8 mouse cellular contexts compared by ENCODE assay signal in the genomic region with DNA sequence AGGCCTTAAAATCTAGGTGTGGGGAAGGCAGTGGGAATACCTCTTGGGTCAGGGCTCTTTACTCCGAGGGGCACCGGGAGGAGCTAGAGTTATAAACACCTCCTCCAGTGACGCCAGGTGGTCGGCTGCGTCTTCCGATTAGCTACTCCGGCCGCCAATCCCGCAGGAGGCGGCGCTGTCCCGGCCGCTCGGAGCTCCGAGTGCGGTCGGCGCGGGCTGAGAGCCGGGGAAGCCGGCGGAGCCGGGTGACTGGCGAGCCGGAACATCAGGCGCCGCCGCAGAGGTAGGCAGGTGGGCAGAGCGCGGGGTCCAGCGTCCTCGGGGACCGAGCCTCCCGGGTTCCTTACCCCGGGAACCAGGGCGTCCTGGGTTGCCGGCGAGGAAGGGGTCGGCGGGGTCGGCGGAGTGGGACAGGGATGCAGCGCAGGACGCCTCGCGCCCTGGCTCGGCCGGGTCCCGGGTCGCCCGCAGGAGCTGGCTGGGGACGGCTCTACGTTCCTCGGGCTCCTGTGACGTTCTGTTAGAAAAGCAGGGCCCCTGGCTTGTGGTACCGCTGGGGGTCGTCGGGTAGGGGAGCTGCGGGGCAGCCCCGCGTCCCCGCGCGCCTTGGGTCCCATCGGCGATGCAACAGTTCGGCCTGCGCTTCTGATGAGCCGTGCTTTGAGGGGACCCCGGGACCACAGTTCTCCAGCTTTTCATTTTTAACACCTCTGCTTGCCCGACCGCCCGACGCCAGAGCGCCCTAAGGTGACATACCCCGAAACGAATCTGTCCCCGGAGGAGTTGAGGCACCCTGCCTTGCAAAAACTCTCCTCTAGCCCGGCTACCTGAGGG. TPM values are rescaled to one million over a fixed set of nuclear protein-coding genes. Genes with fewer than 3 reads are reported as not detected.
DNase-seq lines count a peak whose midpoint lies in the region; ATAC-seq and TF ChIP-seq lines count a peak whose summit lies in the region.

Plekhh2 (plus strand) TSS at position 214 of the 834 bp plus-strand sequence.

- peak; percentile 93 for ATAC-seq in forebrain, embryonic 12.5 days (ENCODE audit: low FRiP score)
- peak; percentile 88 for ATAC-seq in heart, embryonic 15.5 days (replicated peaks; ENCODE audit: insufficient number of reproducible peaks, insufficient read depth, low FRiP score, low read depth)
- ATAC-seq in liver, embryonic 12.5 days: peak; percentile 55

- under 1% methylated on average over 78 of the region's 79 CpGs for WGBS in forebrain, embryonic 12.5 days
- WGBS in heart, embryonic 15.5 days: under 1% methylated on average over 78 of the region's 79 CpGs
- under 1% methylated on average over 79 of the region's 79 CpGs for WGBS in liver, embryonic 12.5 days (ENCODE audit: insufficient replicate concordance)

- TF ChIP-seq POLR2A in brain, embryonic 14.5 days (IDR thresholded peaks at IDR 0.05; ENCODE audit: borderline replicate concordance, extremely low read depth, insufficient read depth, insufficient read length, poor library complexity, severe bottlenecking): peak; percentile 56

- peaks cover 23% of the 10 kb centered on the region for H3K4me1 ChIP-seq in forebrain, embryonic 12.5 days
- peaks cover 26% of the 10 kb centered on the region for H3K4me1 ChIP-seq in heart, embryonic 15.5 days (replicated peaks)
- H3K4me1 ChIP-seq in liver, embryonic 12.5 days: 0 out of 2 replicates have a peak, but pooled peaks cover 5% of the 10 kb centered on the region

- H3K4me3 ChIP-seq in forebrain, embryonic 12.5 days (replicated peaks): peak within 1 kb of the TSS; percentile 75
- peak within 1 kb of the TSS; percentile 73 for H3K4me3 ChIP-seq in heart, embryonic 15.5 days
- peak within 1 kb of the TSS; percentile 49 for H3K4me3 ChIP-seq in liver, embryonic 12.5 days

- H3K27me3 ChIP-seq in forebrain, embryonic 12.5 days: peaks cover 10% of the 10 kb centered on the region; the same call in 1 of the 2 replicates
- H3K27me3 ChIP-seq in heart, embryonic 15.5 days: peaks cover 7% of the 10 kb centered on the region; the same call in 1 of the 2 replicates
- peaks cover 45% of the 10 kb centered on the region for H3K27me3 ChIP-seq in liver, embryonic 12.5 days (replicated peaks)

- peak within 1 kb of the TSS; percentile 91 for H3K4me2 ChIP-seq in forebrain, embryonic 12.5 days
- peak within 1 kb of the TSS; percentile 99 for H3K4me2 ChIP-seq in heart, embryonic 15.5 days
- peak within 1 kb of the TSS; percentile 73 for H3K4me2 ChIP-seq in liver, embryonic 12.5 days

- no peak for TF ChIP-seq CTCF in brain, embryonic 14.5 days (IDR thresholded peaks at IDR 0.05; ENCODE audit: borderline replicate concordance, extremely low read depth, insufficient read depth, insufficient read length)

- H3K27ac ChIP-seq in forebrain, embryonic 12.5 days: peak within 1 kb of the TSS; percentile 32; the same call in 1 of the 2 replicates
- peak within 1 kb of the TSS; percentile 67 for H3K27ac ChIP-seq in heart, embryonic 15.5 days
- H3K27ac ChIP-seq in liver, embryonic 12.5 days: peak within 1 kb of the TSS; percentile 14; the same call in 1 of the 2 replicates

- H3K9ac ChIP-seq in forebrain, embryonic 12.5 days: peak within 1 kb of the TSS; percentile 70
- peak within 1 kb of the TSS; percentile 71 for H3K9ac ChIP-seq in heart, embryonic 15.5 days
- H3K9ac ChIP-seq in liver, embryonic 12.5 days: peak within 1 kb of the TSS; percentile 57

- no peaks in the 10 kb centered on the region for H3K9me3 ChIP-seq in forebrain, embryonic 12.5 days
- no peaks in the 10 kb centered on the region for H3K9me3 ChIP-seq in heart, embryonic 15.5 days (replicated peaks)
- no peaks in the 10 kb centered on the region for H3K9me3 ChIP-seq in liver, embryonic 12.5 days (replicated peaks)

- DNase-seq in B cell, adult 2 months: peak; percentile 4 to 11
- DNase-seq in brain, embryonic 14.5 days (ENCODE audit: low read depth): peak; percentile 94
- DNase-seq in kidney, postnatal 10 days: peak; percentile 93
- DNase-seq in neural tube, embryonic 10.5 days (ENCODE audit: extremely low spot score, low spot score): peak; percentile 86
- peak; percentile 82 for DNase-seq in testis, postnatal 14 days (ENCODE audit: low spot score)

- no peaks in the 10 kb centered on the region for H3K36me3 ChIP-seq in forebrain, embryonic 12.5 days (replicated peaks)
- H3K36me3 ChIP-seq in heart, embryonic 15.5 days: no peaks in the 10 kb centered on the region
- no peaks in the 10 kb centered on the region for H3K36me3 ChIP-seq in liver, embryonic 12.5 days

RNA-seq across cellular contexts. Expression of gene Plekhh2, which starts in this region (rescaled TPM):
- 3.8 and 4.9 TPM in 2 replicates for polyA plus RNA-seq in brain, embryonic 14.5 days (2012; rRNA removed)
- polyA plus RNA-seq in forebrain, embryonic 12.5 days (2016; fragmentation: Nextera tagmentation; extraction: Ambion mirVana): 2.1 and 2.6 TPM in 2 replicates
- 1.8 and 2.8 TPM in 2 replicates for polyA plus RNA-seq in heart, embryonic 15.5 days (2015; fragmentation: Nextera tagmentation; extraction: Ambion mirVana)
- 0.76 and 0.81 TPM in 2 replicates for polyA plus RNA-seq in liver, embryonic 12.5 days (2016; fragmentation: Nextera tagmentation; extraction: Ambion mirVana)

Comparison
In these comparisons a context has a peak if more than half of its experiments do, and no peak if none do; other contexts are left out.
1. Peak in every context shown above with its lines: DNase-seq, ATAC-seq, H3K4me3 ChIP-seq and H3K27ac ChIP-seq.
2. Peak in ATAC-seq, H3K4me3 ChIP-seq, H3K27ac ChIP-seq, H3K9ac ChIP-seq and H3K4me2 ChIP-seq in liver, embryonic 12.5 days; RNA of the gene not detected or under 1 TPM.
3. DNase-seq: peak in every context shown above with its lines; median percentile 94 in brain, embryonic 14.5 days; 93 in kidney, postnatal 10 days; 86 in neural tube, embryonic 10.5 days; 82 in testis, postnatal 14 days; 8 in B cell, adult 2 months.
4. H3K27ac ChIP-seq: peak in every context shown above with its lines; median percentile 67 in heart, embryonic 15.5 days; 32 in forebrain, embryonic 12.5 days; 14 in liver, embryonic 12.5 days.